Mouse (Mus musculus) CH12.LX (cell line): ENCODE data around the gene Iqschfp. TPM values are rescaled to one million over a fixed set of nuclear protein-coding genes. Genes with fewer than 3 reads are reported as not detected.

Source experiments
- DNase-seq: peaks from one replicate; pipeline ENCODE4 v3.0.0-alpha.2; 2013; ENCODE audit errors: extremely low read depth
- H3K27ac ChIP-seq: 2 replicates; pipeline ENCODE4 v1.5.1; 2012; ENCODE audit warnings: low read depth, mild to moderate bottlenecking, control low read depth, moderate library complexity; ENCODE audit not compliant: insufficient read depth
- H3K27me3 ChIP-seq: replicated peaks from 2 replicates; pipeline ENCODE3; 2012; ENCODE audit warnings: inconsistent platforms
- H3K36me3 ChIP-seq, 2 experiments: replicated peaks in 1 of 2; 2 replicates each; pipeline versions ENCODE3 to v1.6.1; 2012; ENCODE audit warnings: inconsistent platforms in 1 of 2, low read length in 1 of 2, mild to moderate bottlenecking in 1 of 2, mixed read lengths in 1 of 2, moderate library complexity in 1 of 2; ENCODE audit not compliant: control insufficient read depth in 1 of 2, insufficient read depth in 1 of 2
- H3K4me1 ChIP-seq, 2 experiments: 2 replicates each; pipeline ENCODE4 v1.6.1; 2012; ENCODE audit warnings: inconsistent platforms in 1 of 2, moderate library complexity in 1 of 2; ENCODE audit not compliant: insufficient read depth in 2 of 2, control insufficient read depth in 1 of 2
- H3K4me2 ChIP-seq: 2 replicates; pipeline ENCODE4 v1.6.1; 2012; ENCODE audit warnings: low read depth, mild to moderate bottlenecking, control low read depth; ENCODE audit not compliant: poor library complexity, insufficient read depth, severe bottlenecking
- H3K4me3 ChIP-seq, 3 experiments: fragments of 150-350 bp in 1 of 3; sonication (generic) in 1 of 3; replicated peaks in 1 of 3; 2 replicates each; pipeline versions ENCODE3 to v1.5.1; 2011 to 2012; ENCODE audit warnings: low read depth in 2 of 3, low read length in 2 of 3, mild to moderate bottlenecking in 2 of 3, moderate library complexity in 2 of 3, control low read depth in 1 of 3, improper control_type of control experiment in 1 of 3, inconsistent platforms in 1 of 3, mixed read lengths in 1 of 3; ENCODE audit not compliant: poor library complexity in 1 of 3
- H3K79me2 ChIP-seq: replicated peaks from 2 replicates; pipeline ENCODE4 v1.6.1; 2012; ENCODE audit warnings: mild to moderate bottlenecking, moderate library complexity; ENCODE audit not compliant: control insufficient read depth, poor library complexity, insufficient read depth, severe bottlenecking; ENCODE audit errors: extremely low read depth
- H3K9ac ChIP-seq: 2 replicates; pipeline ENCODE4 v1.6.1; 2012; ENCODE audit warnings: low read depth, mild to moderate bottlenecking, control low read depth, moderate library complexity; ENCODE audit not compliant: insufficient read depth
- H3K9me3 ChIP-seq: replicated peaks from 2 replicates; pipeline ENCODE3; 2012; ENCODE audit warnings: low read length, inconsistent platforms, mixed read lengths
- BHLHE40 ChIP-seq: IDR thresholded peaks from 2 replicates; pipeline ENCODE4 v1.6.1; 2011; ENCODE audit warnings: mild to moderate bottlenecking, low read depth, low read length, improper control_type of control experiment
- CHD1 ChIP-seq: IDR thresholded peaks from 2 replicates; pipeline ENCODE4 v1.6.1; 2012; ENCODE audit warnings: low read depth, low read length, improper control_type of control experiment, inconsistent platforms
- CTCF ChIP-seq, 2 experiments: IDR thresholded peaks in 1 of 2; conservative IDR thresholded peaks in 1 of 2; 2 replicates each; pipeline ENCODE4 v1.5.1; 2011 to 2012; ENCODE audit warnings: low read depth in 2 of 2, low read length in 2 of 2, improper control_type of control experiment in 1 of 2, inconsistent platforms in 1 of 2, mild to moderate bottlenecking in 1 of 2, moderate library complexity in 1 of 2
- E2F4 ChIP-seq: IDR thresholded peaks from 2 replicates; pipeline ENCODE4 v1.6.1; 2011; ENCODE audit warnings: low read depth, low read length, improper control_type of control experiment; ENCODE audit not compliant: insufficient replicate concordance
- ETS1 ChIP-seq: conservative IDR thresholded peaks from 2 replicates; pipeline ENCODE4 v1.6.1; 2012; ENCODE audit warnings: low read depth, mild to moderate bottlenecking, inconsistent platforms, low read length, improper control_type of control experiment, moderate library complexity
- GABPA ChIP-seq: IDR thresholded peaks from 2 replicates; pipeline ENCODE4 v1.6.1; 2012; ENCODE audit warnings: low read depth, low read length, improper control_type of control experiment, inconsistent platforms; ENCODE audit not compliant: insufficient replicate concordance
- HCFC1 ChIP-seq: IDR thresholded peaks from 2 replicates; pipeline ENCODE4 v1.6.1; 2012; ENCODE audit warnings: low read depth, mild to moderate bottlenecking, inconsistent platforms, low read length, improper control_type of control experiment
- IRF4 ChIP-seq: IDR thresholded peaks from 2 replicates; pipeline ENCODE4 v1.6.1; 2014; ENCODE audit warnings: low read depth, mild to moderate bottlenecking, inconsistent platforms, low read length, improper control_type of control experiment
- JUND ChIP-seq: conservative IDR thresholded peaks from 2 replicates; pipeline ENCODE4 v1.6.1; 2011; ENCODE audit warnings: low read depth, low read length, improper control_type of control experiment
- KAT2A ChIP-seq: IDR thresholded peaks from 2 replicates; pipeline ENCODE4 v1.6.1; 2012; ENCODE audit warnings: low read length, improper control_type of control experiment, inconsistent platforms; ENCODE audit not compliant: insufficient replicate concordance
- MAFK ChIP-seq: IDR thresholded peaks from 2 replicates; pipeline ENCODE4 v1.6.1; 2011; ENCODE audit warnings: low read length, improper control_type of control experiment; ENCODE audit not compliant: insufficient replicate concordance
- MAX ChIP-seq: IDR thresholded peaks from 2 replicates; pipeline ENCODE4 v1.6.1; 2011; ENCODE audit warnings: low read length, improper control_type of control experiment
- MEF2A ChIP-seq: IDR thresholded peaks from 2 replicates; pipeline ENCODE4 v1.6.1; 2014; ENCODE audit warnings: low read depth, mild to moderate bottlenecking, inconsistent platforms, low read length, improper control_type of control experiment, borderline replicate concordance
- MXI1 ChIP-seq: IDR thresholded peaks from 2 replicates; pipeline ENCODE4 v1.6.1; 2011; ENCODE audit warnings: mild to moderate bottlenecking, low read depth, low read length, improper control_type of control experiment
- NELFE ChIP-seq: IDR thresholded peaks from 2 replicates; pipeline ENCODE4 v1.6.1; 2011; ENCODE audit warnings: low read depth, low read length, improper control_type of control experiment
- NRF1 ChIP-seq: IDR thresholded peaks from 2 replicates; pipeline ENCODE4 v1.6.1; 2014; ENCODE audit warnings: low read depth, mild to moderate bottlenecking, inconsistent platforms, low read length, improper control_type of control experiment, moderate library complexity
- PAX5 ChIP-seq: IDR thresholded peaks from 2 replicates; pipeline ENCODE4 v1.6.1; 2012; ENCODE audit warnings: low read length, inconsistent platforms, mixed read lengths
- POLR2A ChIP-seq: IDR thresholded peaks from 2 replicates; pipeline ENCODE4 v1.6.1; 2011; ENCODE audit warnings: low read depth, mild to moderate bottlenecking, improper control_type of control experiment, low read length
- POLR2AphosphoS2 ChIP-seq: IDR thresholded peaks from 2 replicates; pipeline ENCODE4 v1.6.1; 2011; ENCODE audit warnings: low read depth, low read length, improper control_type of control experiment
- RAD21 ChIP-seq: IDR thresholded peaks from 2 replicates; pipeline ENCODE4 v1.6.1; 2011; ENCODE audit warnings: low read depth, mild to moderate bottlenecking, low read length, improper control_type of control experiment, moderate library complexity
- TBP ChIP-seq: conservative IDR thresholded peaks from 2 replicates; pipeline ENCODE4 v1.6.1; 2011; ENCODE audit warnings: low read depth, low read length, improper control_type of control experiment
- UBTF ChIP-seq: IDR thresholded peaks from 2 replicates; pipeline ENCODE4 v1.6.1; 2012; ENCODE audit warnings: low read depth, mild to moderate bottlenecking, inconsistent platforms, low read length, improper control_type of control experiment, moderate library complexity
- USF1 ChIP-seq: IDR thresholded peaks from 2 replicates; pipeline ENCODE4 v1.6.1; 2014; ENCODE audit warnings: low read depth, mild to moderate bottlenecking, inconsistent platforms, low read length, improper control_type of control experiment
- ZC3H11A ChIP-seq: IDR thresholded peaks from 2 replicates; pipeline ENCODE4 v1.6.1; 2012; ENCODE audit warnings: low read depth, mild to moderate bottlenecking, inconsistent platforms, low read length, improper control_type of control experiment
- ZKSCAN1 ChIP-seq: IDR thresholded peaks from 2 replicates; pipeline ENCODE4 v1.6.1; 2012; ENCODE audit warnings: low read depth, inconsistent platforms, low read length, improper control_type of control experiment, borderline replicate concordance
- ZMIZ1 ChIP-seq: IDR thresholded peaks from 2 replicates; pipeline ENCODE4 v1.6.1; 2012; ENCODE audit warnings: low read depth, mild to moderate bottlenecking, inconsistent platforms, low read length, improper control_type of control experiment
- dilution Hi-C: fragments of 300-500 bp; cut with MboI; formaldehyde crosslinking; loops from 2 replicates; pipeline ENCODE4 v1.14.3; 2020; ENCODE audit warnings: low sequenced_read_pairs; ENCODE audit not compliant: extremely low pct_unique_long_range_greater_than_20kb, extremely low pct_ligation_motif_present
- in situ Hi-C: fragments of 300-500 bp; cut with MboI; formaldehyde crosslinking; loops from 3 replicates; pipeline ENCODE4 v1.14.3; 2019; ENCODE audit warnings: low sequenced_read_pairs, low pct_ligation_motif_present, low pct_unique_long_range_greater_than_20kb, mixed read lengths
- polyA plus RNA-seq: library from polyadenylated mRNA; unstranded; fragments of >175 nt; gene quantifications from 2 replicates; pipeline ENCODE4 v1.2.1, GENCODE M21; 2012; ENCODE audit warnings: low read depth; ENCODE audit not compliant: insufficient read length
- total RNA-seq, 2 experiments: library from RNA; depleted of rRNA; stranded (reverse); fragments of 300-350 nt in 1 of 2; fragments of >200 nt in 1 of 2; gene quantifications; 2 replicates each; pipeline ENCODE4 v1.2.3; 2012 to 2014

Gene Iqschfp
- total and polyA plus RNA-seq, 3 experiments: 0.13 to 0.25 TPM; not detected in 1

DNA sequence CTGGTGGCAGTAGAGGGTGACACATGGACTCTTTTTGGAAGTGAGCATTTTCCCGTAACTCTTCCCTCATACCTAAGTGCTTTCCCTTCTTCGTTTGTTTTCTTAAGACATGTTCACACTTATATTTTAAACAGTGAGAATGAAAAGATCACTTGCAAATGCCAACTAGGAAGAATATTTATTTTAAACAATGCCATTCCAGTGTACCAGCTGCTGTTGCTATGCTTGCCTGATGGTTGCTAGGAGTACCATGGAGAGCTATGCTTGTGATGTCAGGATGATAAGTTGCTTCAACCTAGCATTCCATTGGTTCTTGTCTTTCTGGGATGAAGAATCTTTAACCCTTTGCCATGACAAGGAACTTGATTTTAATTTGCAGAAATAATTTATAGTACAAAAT is 193.0 kb downstream of the Iqschfp start:
- Histone ChIP-seq H3K36me3 (no peaks in the 10 kb centered on the region), H3K9me3 (no peaks in the 10 kb centered on the region), H3K4me3 (no peak overlapping the region), H3K27me3 (no peaks in the 10 kb centered on the region), H3K79me2 (no peaks in the 10 kb centered on the region), H3K4me2 (no peak overlapping the region), H3K4me1 (peaks cover 0 to 3% of the 10 kb centered on the region in 2 experiments; a peak in 1 of 4 replicates), H3K9ac (no peak overlapping the region), H3K27ac (no peak overlapping the region)
- TF ChIP-seq MEF2A: no peak
- no peak for TF ChIP-seq CTCF (conservative IDR thresholded peaks at IDR 0.05 in 1 of 2, IDR thresholded peaks at IDR 0.05 in 1 of 2; ENCODE audit: low read depth in 2 of 2, low read length in 2 of 2)
- no peak for TF ChIP-seq IRF4
- no peak for TF ChIP-seq GABPA
- TF ChIP-seq HCFC1: no peak
- TF ChIP-seq POLR2AphosphoS2: no peak
- no peak for TF ChIP-seq CHD1
- no peak for TF ChIP-seq E2F4
- no peak for TF ChIP-seq UBTF
- in situ Hi-C loops: no loop called here
- DNase-seq: no peak
- dilution Hi-C loops: no loop called here

DNA sequence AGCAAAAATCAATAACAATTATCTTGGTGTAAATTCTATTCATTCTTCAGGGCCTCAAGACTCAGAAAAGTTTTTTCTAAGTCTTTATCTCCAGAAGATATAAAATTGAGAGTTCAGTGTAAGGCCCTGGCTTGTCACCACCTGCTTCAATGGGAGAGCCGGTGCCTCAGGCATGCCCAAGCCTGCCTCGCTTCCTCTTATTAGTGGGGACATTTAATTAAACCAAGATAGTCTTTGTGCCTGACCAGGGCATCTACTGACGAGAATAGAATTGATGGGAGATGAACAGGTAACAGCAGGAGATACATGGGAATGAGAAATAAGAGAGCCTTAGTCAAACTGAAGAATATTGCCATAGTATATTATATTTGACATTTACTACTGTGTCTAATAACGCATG is 200.1 kb downstream of the Iqschfp start:
- H3K9ac ChIP-seq: no peak overlapping the region
- no peaks in the 10 kb centered on the region for H3K79me2 ChIP-seq
- no peaks in the 10 kb centered on the region for H3K9me3 ChIP-seq
- no peak overlapping the region for H3K4me2 ChIP-seq
- peaks cover 0 to 3% of the 10 kb centered on the region in 2 experiments; a peak in 1 of 4 replicates for H3K4me1 ChIP-seq
- dilution Hi-C loops: no loop called here
- in situ Hi-C loops: no loop called here
- no peak overlapping the region for H3K27ac ChIP-seq
- no peaks in the 10 kb centered on the region for H3K27me3 ChIP-seq
- no peak for DNase-seq
- H3K36me3 ChIP-seq: no peaks in the 10 kb centered on the region
- H3K4me3 ChIP-seq: no peak overlapping the region
- TF ChIP-seq ZMIZ1 (no peak), ZKSCAN1 (no peak), POLR2A (no peak), RAD21 (no peak), MXI1 (no peak), CTCF (conservative IDR thresholded peaks at IDR 0.05 in 1 of 2, IDR thresholded peaks at IDR 0.05 in 1 of 2; ENCODE audit: low read depth in 2 of 2, low read length in 2 of 2) (no peak), ZC3H11A (no peak), NRF1 (no peak), ETS1 (no peak), BHLHE40 (no peak), PAX5 (no peak), NELFE (no peak), USF1 (no peak), MAFK (no peak), MAX (no peak), TBP (no peak), JUND (no peak), KAT2A (no peak), GABPA (no peak)
